Mouse (Mus musculus): ENCODE measurements around the gene Il13.

The Il13 gene

GRCm38 (mm10) chr11:53634556-53634955, at the start of gene Il13:
Gene Il13, minus strand, starts transcription at chr11:53634702.
- DNase-seq: no peak

GRCm38 (mm10) chr11:53682994-53683530, 48.6 kb upstream of the Il13 start:
- no peak for DNase-seq

- DNase-seq: no peak
Observed at GRCm38 (mm10) chr11:53682170-53682569, 47.7 kb upstream of the Il13 start.

GRCm38 (mm10) chr11:53681686-53682085, 47.2 kb upstream of the Il13 start:
- DNase-seq: no peak

GRCm38 (mm10) chr11:53680141-53680540, 45.6 kb upstream of the Il13 start:
- no peak for DNase-seq

- no peak for DNase-seq
Observed at GRCm38 (mm10) chr11:53671414-53671813, 36.9 kb upstream of the Il13 start.

- no peak for DNase-seq
Observed at GRCm38 (mm10) chr11:53664091-53664490, 29.6 kb upstream of the Il13 start.

- DNase-seq: peak; percentile 7 to 9
Observed at GRCm38 (mm10) chr11:53662794-53663674, 28.5 kb upstream of the Il13 start.

- DNase-seq: no peak
Observed at GRCm38 (mm10) chr11:53657828-53658227, 23.3 kb upstream of the Il13 start.

- no peak for DNase-seq
Observed at GRCm38 (mm10) chr11:53657381-53657780, 22.9 kb upstream of the Il13 start.

- DNase-seq: no peak
Observed at GRCm38 (mm10) chr11:53656558-53657202, 22.2 kb upstream of the Il13 start.

- no peak for DNase-seq
Observed at GRCm38 (mm10) chr11:53655043-53655442, 20.5 kb upstream of the Il13 start.

GRCm38 (mm10) chr11:53652427-53652826, 17.9 kb upstream of the Il13 start:
- no peak for DNase-seq

GRCm38 (mm10) chr11:53651441-53651840, 16.9 kb upstream of the Il13 start:
- no peak for DNase-seq

- DNase-seq: no peak
Observed at GRCm38 (mm10) chr11:53644017-53644416, 9.5 kb upstream of the Il13 start.

GRCm38 (mm10) chr11:53642744-53643279, 8.3 kb upstream of the Il13 start:
- DNase-seq: no peak

GRCm38 (mm10) chr11:53637803-53638260, 3.3 kb upstream of the Il13 start:
- DNase-seq: no peak

GRCm38 (mm10) chr11:53637046-53637802, 2.7 kb upstream of the Il13 start:
- DNase-seq: no peak

GRCm38 (mm10) chr11:53636183-53636646, 1.7 kb upstream of the Il13 start:
- DNase-seq: peak; percentile 37 to 51

GRCm38 (mm10) chr11:53635590-53636182, 1.2 kb upstream of the Il13 start:
- no peak for DNase-seq

GRCm38 (mm10) chr11:53633644-53634043, 858 bp downstream of the Il13 start:
- DNase-seq: no peak

- no peak for DNase-seq
Observed at GRCm38 (mm10) chr11:53632122-53632733, 2.3 kb downstream of the Il13 start.

All from cerebellum, adult 18-20 months (tissue).